Mouse (Mus musculus): Measurements from ENCODE around the gene Pappa. TPM values are rescaled to one million over a fixed set of nuclear protein-coding genes. Genes with fewer than 3 reads are reported as not detected.

Pappa gene
- total and polyA plus RNA-seq, 3 experiments: not detected

DNA sequence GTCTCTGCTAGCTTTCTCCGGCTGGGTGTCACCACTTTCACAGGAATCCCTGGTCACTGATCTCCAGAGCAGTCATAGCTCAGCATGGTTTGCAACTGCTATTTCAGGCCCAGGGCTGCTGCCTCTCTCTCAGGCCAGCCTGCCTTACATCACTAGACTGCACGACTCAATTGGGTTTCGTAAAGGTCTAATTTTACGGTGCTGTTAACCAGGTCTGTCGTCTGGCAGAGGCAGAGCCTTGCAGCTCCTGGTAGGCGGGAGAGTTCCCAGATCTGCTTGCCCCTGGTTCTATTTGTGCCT lies 3.3 kb downstream of the Pappa start:
- in situ Hi-C loops (cut with MboI; ENCODE audit: low pct_ligation_motif_present, low pct_unique_long_range_greater_than_20kb, low sequenced_read_pairs): no loop called here
- Histone ChIP-seq H3K9me3 (replicated peaks; ENCODE audit: low read length) (peaks cover 58% of the 10 kb centered on the region), H3K4me2 (ENCODE audit: insufficient read depth, low read depth, poor library complexity, severe bottlenecking) (no peak overlapping the region), H3K79me2 (replicated peaks; ENCODE audit: control insufficient read depth, extremely low read depth, insufficient read depth, poor library complexity, severe bottlenecking) (no peaks in the 10 kb centered on the region), H3K27ac (ENCODE audit: insufficient read depth, low read depth) (no peak overlapping the region), H3K4me3 (replicated peaks in 1 of 3; ENCODE audit: low read depth in 2 of 3, low read length in 2 of 3, poor library complexity in 1 of 3) (no peak overlapping the region), H3K27me3 (replicated peaks) (no peaks in the 10 kb centered on the region), H3K4me1 (ENCODE audit: control insufficient read depth in 1 of 2, insufficient read depth in 2 of 2) (no peaks in the 10 kb centered on the region), H3K9ac (ENCODE audit: insufficient read depth, low read depth) (no peak overlapping the region), H3K36me3 (replicated peaks in 1 of 2; ENCODE audit: control insufficient read depth in 1 of 2, insufficient read depth in 1 of 2, low read length in 1 of 2) (no peaks in the 10 kb centered on the region)
- no peak for DNase-seq (ENCODE audit: extremely low read depth)
- dilution Hi-C loops (cut with MboI; ENCODE audit: extremely low pct_ligation_motif_present, extremely low pct_unique_long_range_greater_than_20kb, low sequenced_read_pairs): no loop called here
- TF ChIP-seq KAT2A (IDR thresholded peaks at IDR 0.05; ENCODE audit: insufficient replicate concordance, low read length): no peak
- TF ChIP-seq USF2 (conservative IDR thresholded peaks at IDR 0.05; ENCODE audit: low read depth, low read length): no peak
- no peak for TF ChIP-seq NRF1 (IDR thresholded peaks at IDR 0.05; ENCODE audit: low read depth, low read length)
- no peak for TF ChIP-seq CTCF (conservative IDR thresholded peaks at IDR 0.05 in 1 of 2, IDR thresholded peaks at IDR 0.05 in 1 of 2; ENCODE audit: low read depth in 2 of 2, low read length in 2 of 2)
- no peak for TF ChIP-seq GABPA (IDR thresholded peaks at IDR 0.05; ENCODE audit: insufficient replicate concordance, low read depth, low read length)
- TF ChIP-seq HCFC1 (IDR thresholded peaks at IDR 0.05; ENCODE audit: low read depth, low read length): no peak
- TF ChIP-seq SMC3 (IDR thresholded peaks at IDR 0.05; ENCODE audit: low read depth, low read length): no peak
- TF ChIP-seq ETS1 (conservative IDR thresholded peaks at IDR 0.05; ENCODE audit: low read depth, low read length): no peak
- no peak for TF ChIP-seq JUN (IDR thresholded peaks at IDR 0.05; ENCODE audit: insufficient read depth, low read depth, low read length)
- no peak for TF ChIP-seq ZNF384 (IDR thresholded peaks at IDR 0.05; ENCODE audit: low read depth, low read length)

DNA sequence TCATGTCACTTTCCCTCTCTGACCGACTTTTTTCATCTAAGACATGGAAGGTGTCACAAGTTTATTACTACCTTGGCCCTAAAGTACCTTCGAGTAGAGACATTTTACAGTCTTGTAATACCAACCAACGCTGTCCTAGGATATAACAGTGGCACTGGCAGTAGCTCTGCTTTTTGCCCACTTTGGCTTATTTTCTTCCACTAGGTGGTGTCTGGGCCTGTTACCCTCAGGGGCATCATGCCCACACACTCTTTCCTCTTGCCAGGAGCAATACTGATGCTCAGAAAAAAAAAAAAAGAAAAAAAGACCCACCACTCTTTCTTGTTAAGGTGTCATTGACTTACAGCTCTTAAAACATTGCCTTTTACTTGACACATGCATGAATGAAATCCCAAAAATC lies 8.7 kb downstream of the Pappa start:
- DNase-seq (ENCODE audit: extremely low read depth): no peak
- H3K4me3 ChIP-seq (replicated peaks in 1 of 3; ENCODE audit: low read depth in 2 of 3, low read length in 2 of 3, poor library complexity in 1 of 3): no peak overlapping the region
- H3K27ac ChIP-seq (ENCODE audit: insufficient read depth, low read depth): no peak overlapping the region
- H3K9me3 ChIP-seq (replicated peaks; ENCODE audit: low read length): peaks cover 62% of the 10 kb centered on the region
- TF ChIP-seq MXI1 (IDR thresholded peaks at IDR 0.05; ENCODE audit: low read depth, low read length) (no peak), E2F4 (IDR thresholded peaks at IDR 0.05; ENCODE audit: insufficient replicate concordance, low read depth, low read length) (no peak), MYC (IDR thresholded peaks at IDR 0.05; ENCODE audit: low read depth, low read length) (no peak), POLR2A (IDR thresholded peaks at IDR 0.05; ENCODE audit: low read depth, low read length) (no peak), PAX5 (IDR thresholded peaks at IDR 0.05; ENCODE audit: low read length) (no peak)
- no peak overlapping the region for H3K4me2 ChIP-seq (ENCODE audit: insufficient read depth, low read depth, poor library complexity, severe bottlenecking)
- H3K9ac ChIP-seq (ENCODE audit: insufficient read depth, low read depth): no peak overlapping the region
- dilution Hi-C loops (cut with MboI; ENCODE audit: extremely low pct_ligation_motif_present, extremely low pct_unique_long_range_greater_than_20kb, low sequenced_read_pairs): no loop called here
- H3K4me1 ChIP-seq (ENCODE audit: control insufficient read depth in 1 of 2, insufficient read depth in 2 of 2): no peaks in the 10 kb centered on the region
- no peaks in the 10 kb centered on the region for H3K27me3 ChIP-seq (replicated peaks)
- in situ Hi-C loops (cut with MboI; ENCODE audit: low pct_ligation_motif_present, low pct_unique_long_range_greater_than_20kb, low sequenced_read_pairs): no loop called here
- H3K79me2 ChIP-seq (replicated peaks; ENCODE audit: control insufficient read depth, extremely low read depth, insufficient read depth, poor library complexity, severe bottlenecking): no peaks in the 10 kb centered on the region
- no peaks in the 10 kb centered on the region for H3K36me3 ChIP-seq (replicated peaks in 1 of 2; ENCODE audit: control insufficient read depth in 1 of 2, insufficient read depth in 1 of 2, low read length in 1 of 2)

DNA sequence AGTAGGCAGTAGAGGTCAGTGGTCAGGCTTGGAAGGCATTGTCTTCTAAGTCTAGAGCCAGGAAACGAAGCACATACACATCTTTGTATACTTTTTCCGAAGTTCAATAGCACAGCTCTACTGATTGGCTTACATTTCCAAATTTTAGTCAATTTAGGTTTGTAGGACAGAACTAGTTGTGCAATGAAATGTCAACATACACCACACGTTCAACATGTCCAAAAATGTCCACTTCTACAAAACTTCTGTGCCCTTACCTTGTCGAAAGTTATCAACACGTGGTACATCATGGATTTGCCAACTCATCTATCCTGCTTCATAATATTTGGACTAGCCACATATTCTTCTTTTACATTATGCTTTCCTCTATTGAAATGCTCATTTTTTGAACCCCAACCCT lies 10.4 kb downstream of the Pappa start:
- dilution Hi-C loops (cut with MboI; ENCODE audit: extremely low pct_ligation_motif_present, extremely low pct_unique_long_range_greater_than_20kb, low sequenced_read_pairs) (no loop called here), in situ Hi-C loops (cut with MboI; ENCODE audit: low pct_ligation_motif_present, low pct_unique_long_range_greater_than_20kb, low sequenced_read_pairs) (no loop called here)
- Histone ChIP-seq H3K79me2 (replicated peaks; ENCODE audit: control insufficient read depth, extremely low read depth, insufficient read depth, poor library complexity, severe bottlenecking) (no peaks in the 10 kb centered on the region), H3K36me3 (replicated peaks in 1 of 2; ENCODE audit: control insufficient read depth in 1 of 2, insufficient read depth in 1 of 2, low read length in 1 of 2) (no peaks in the 10 kb centered on the region), H3K4me1 (ENCODE audit: control insufficient read depth in 1 of 2, insufficient read depth in 2 of 2) (no peaks in the 10 kb centered on the region), H3K4me3 (replicated peaks in 1 of 3; ENCODE audit: low read depth in 2 of 3, low read length in 2 of 3, poor library complexity in 1 of 3) (no peak overlapping the region), H3K27ac (ENCODE audit: insufficient read depth, low read depth) (no peak overlapping the region), H3K4me2 (ENCODE audit: insufficient read depth, low read depth, poor library complexity, severe bottlenecking) (no peak overlapping the region), H3K27me3 (replicated peaks) (no peaks in the 10 kb centered on the region), H3K9me3 (replicated peaks; ENCODE audit: low read length) (peaks cover 53% of the 10 kb centered on the region), H3K9ac (ENCODE audit: insufficient read depth, low read depth) (no peak overlapping the region)
- DNase-seq (ENCODE audit: extremely low read depth): no peak
- TF ChIP-seq ZKSCAN1 (IDR thresholded peaks at IDR 0.05; ENCODE audit: borderline replicate concordance, low read depth, low read length) (no peak), ELF1 (IDR thresholded peaks at IDR 0.05; ENCODE audit: low read depth, low read length) (no peak), USF1 (IDR thresholded peaks at IDR 0.05; ENCODE audit: low read depth, low read length) (no peak), ZMIZ1 (IDR thresholded peaks at IDR 0.05; ENCODE audit: low read depth, low read length) (no peak), CHD2 (IDR thresholded peaks at IDR 0.05; ENCODE audit: low read length) (no peak), ZC3H11A (IDR thresholded peaks at IDR 0.05; ENCODE audit: low read depth, low read length) (no peak), SIN3A (IDR thresholded peaks at IDR 0.05; ENCODE audit: low read length) (no peak), E2F4 (IDR thresholded peaks at IDR 0.05; ENCODE audit: insufficient replicate concordance, low read depth, low read length) (no peak), MAZ (IDR thresholded peaks at IDR 0.05; ENCODE audit: low read depth, low read length) (no peak), MAX (IDR thresholded peaks at IDR 0.05; ENCODE audit: low read length) (no peak), BHLHE40 (IDR thresholded peaks at IDR 0.05; ENCODE audit: low read depth, low read length) (no peak), RAD21 (IDR thresholded peaks at IDR 0.05; ENCODE audit: low read depth, low read length) (no peak)
